Mouse (Mus musculus) testis, adult 2 months (tissue): Measurements from ENCODE around the gene Fam208b.

Source experiments
- CTCF ChIP-seq: fragments of 200-500 bp; IDR thresholded peaks from 2 replicates; pipeline ENCODE4 v1.5.1; 2012; ENCODE audit warnings: low read depth, mild to moderate bottlenecking, inconsistent platforms, low read length, moderate library complexity; ENCODE audit not compliant: control insufficient read depth, insufficient read depth, insufficient replicate concordance
- POLR2A ChIP-seq: fragments of 200-500 bp; IDR thresholded peaks from 2 replicates; pipeline ENCODE4 v1.6.1; 2012; ENCODE audit warnings: low read depth, mild to moderate bottlenecking, inconsistent platforms, low read length, moderate library complexity; ENCODE audit not compliant: control insufficient read depth

GRCm38 (mm10) chr13:3633131-3633530 is 22.2 kb upstream of the Fam208b start:
- TF ChIP-seq CTCF (no peak), POLR2A (no peak)
